Mouse (Mus musculus) cortical plate, adult 2 months (tissue): ENCODE results near the gene Atad3a. TPM values are rescaled to one million over a fixed set of nuclear protein-coding genes. Genes with fewer than 3 reads are reported as not detected.
A peak's percentile ranks its signal among the peaks of the same experiment; 100 is the strongest.

Experiments used
- H3K27ac ChIP-seq: fragments of 200-500 bp; 2 replicates; pipeline ENCODE4 v1.5.1; 2012; ENCODE audit warnings: low read length, control low read depth, inconsistent platforms; ENCODE audit not compliant: insufficient read depth
- H3K4me1 ChIP-seq: fragments of 200-500 bp; 2 replicates; pipeline ENCODE4 v1.6.1; 2011; ENCODE audit warnings: low read length; ENCODE audit not compliant: control insufficient read depth, insufficient read depth
- H3K4me3 ChIP-seq: fragments of 200-500 bp; 2 replicates; pipeline ENCODE4 v1.5.1; 2011; ENCODE audit warnings: mild to moderate bottlenecking, low read length, control low read depth; ENCODE audit not compliant: insufficient read depth
- CTCF ChIP-seq: fragments of 200-500 bp; IDR thresholded peaks from 2 replicates; pipeline ENCODE4 v1.5.1; 2011; ENCODE audit warnings: mild to moderate bottlenecking, control low read depth, low read length; ENCODE audit not compliant: insufficient read depth; ENCODE audit errors: extremely low read depth
- POLR2A ChIP-seq: fragments of 200-500 bp; IDR thresholded peaks from 2 replicates; pipeline ENCODE4 v1.6.1; 2011; ENCODE audit warnings: mild to moderate bottlenecking, low read length, control low read depth; ENCODE audit not compliant: insufficient read depth; ENCODE audit errors: extremely low read depth
- polyA plus RNA-seq: library from polyadenylated mRNA; depleted of rRNA; stranded (reverse); fragments of >200 nt; gene quantifications from 2 replicates; pipeline ENCODE4 v1.2.3, GENCODE M21; 2012; rRNA removed

Atad3a gene
- polyA plus RNA-seq, 1 experiment: 84.4 TPM

DNA sequence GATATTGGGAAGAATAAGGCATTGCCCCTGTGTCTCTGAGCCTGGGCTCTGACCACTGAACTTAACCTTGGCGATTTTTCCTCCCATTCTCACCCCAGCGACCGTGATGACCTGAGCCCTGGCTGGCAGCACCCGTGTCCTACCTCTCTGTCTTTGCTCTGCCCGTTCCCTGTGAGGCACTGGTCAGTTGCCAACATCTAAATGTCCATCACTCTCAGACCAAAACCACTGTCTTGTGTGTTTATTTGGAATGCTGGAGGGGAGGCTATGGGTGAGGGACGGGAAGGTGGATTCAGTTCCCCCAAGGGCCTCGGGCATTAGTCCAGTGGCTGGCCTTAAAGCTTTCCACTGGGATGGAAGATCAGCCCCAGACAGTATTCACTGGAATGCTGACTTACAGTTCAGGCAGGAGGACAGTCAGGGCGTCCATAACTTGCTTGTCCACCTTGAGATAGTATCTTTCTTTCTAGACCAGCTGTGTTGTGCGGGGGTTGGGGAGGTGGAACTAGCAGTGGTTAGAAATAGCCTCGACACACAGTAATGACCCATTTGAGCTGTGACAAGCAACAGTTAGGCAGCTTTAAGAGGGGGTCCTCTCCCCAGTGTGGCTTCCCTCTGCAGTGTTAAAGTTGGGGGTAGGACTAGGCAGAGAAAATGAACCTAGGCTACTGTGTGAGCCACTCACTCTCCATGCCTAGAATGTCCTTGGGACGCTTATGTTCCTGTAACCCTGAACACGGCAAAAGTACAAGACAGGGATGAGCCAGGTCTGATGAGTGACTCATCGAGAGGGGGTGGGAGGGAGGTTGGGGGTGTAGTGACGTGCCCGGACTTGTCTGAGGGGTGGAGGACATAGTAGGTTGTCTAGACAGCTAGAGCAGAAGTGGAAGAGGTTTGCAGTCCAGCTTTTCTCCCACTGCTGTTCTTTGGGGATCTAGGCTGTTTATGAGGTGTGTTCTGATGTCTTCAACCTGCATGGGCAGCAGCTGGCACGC is 64.3 kb downstream of the Atad3a start:
- peaks cover 4% of the 10 kb centered on the region; the same call in 1 of the 2 replicates for H3K4me1 ChIP-seq

GRCm38 (mm10) chr4:155695531-155696062 is 65.3 kb downstream of the Atad3a start:
- Histone ChIP-seq H3K27ac (peak overlapping the region; percentile 93; the same call in 1 of the 2 replicates), H3K4me1 (peaks cover 4% of the 10 kb centered on the region; the same call in 1 of the 2 replicates), H3K4me3 (peak overlapping the region; percentile 87)
- TF ChIP-seq CTCF: no peak
- TF ChIP-seq POLR2A: no peak

More for the DNA sequence above, 64.3 kb downstream of the Atad3a start:
- Histone ChIP-seq H3K4me3 (peak overlapping the region; percentile 87), H3K27ac (no peak overlapping the region)
- no peak for TF ChIP-seq POLR2A
- TF ChIP-seq CTCF: no peak

DNA sequence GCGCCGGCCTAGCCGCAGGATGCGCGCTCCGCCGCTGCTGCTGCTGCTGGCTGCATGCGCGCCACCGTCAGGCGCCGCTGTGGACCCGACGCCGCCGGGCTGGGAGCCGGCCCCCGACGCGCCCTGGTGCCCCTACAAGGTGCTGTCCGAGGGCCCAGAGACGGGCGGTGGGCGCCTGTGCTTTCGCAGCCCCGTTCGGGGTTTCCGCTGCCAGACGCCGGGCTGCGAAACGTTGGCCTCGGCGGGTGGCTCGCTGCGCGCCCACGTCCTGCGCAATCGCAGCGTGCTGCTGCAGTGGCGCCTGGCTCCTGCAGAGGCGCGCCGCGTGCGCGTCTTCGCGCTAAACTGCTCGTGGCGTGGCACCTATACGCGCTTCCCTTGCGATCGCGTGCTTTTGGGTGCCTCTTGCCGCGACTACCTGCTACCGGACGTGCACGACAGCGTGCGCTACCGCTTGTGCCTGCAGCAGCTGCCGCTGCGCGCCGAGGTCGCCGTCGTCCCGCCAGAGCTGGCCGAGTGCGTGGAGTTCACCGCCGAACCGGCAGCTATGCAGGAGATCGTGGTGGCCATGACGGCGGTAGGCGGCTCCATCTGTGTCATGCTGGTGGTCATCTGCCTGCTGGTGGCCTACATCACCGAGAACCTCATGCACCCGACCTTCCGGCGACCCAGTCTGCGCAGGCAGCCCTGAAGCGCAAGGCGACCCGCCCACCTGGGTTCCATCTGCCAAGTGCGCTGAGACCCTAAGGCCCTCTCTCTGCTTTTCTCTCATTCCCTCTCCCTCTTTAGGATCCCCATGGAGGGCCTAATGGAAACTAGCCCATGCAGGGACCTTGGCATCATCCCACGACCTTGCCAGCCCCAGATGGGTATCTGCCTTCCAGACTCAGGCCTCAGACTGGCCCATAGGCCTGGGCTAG is 66.2 kb downstream of the Atad3a start:
- Histone ChIP-seq H3K4me3 (peak overlapping the region; percentile 87), H3K27ac (peak overlapping the region; percentile 98), H3K4me1 (peaks cover 4% of the 10 kb centered on the region; the same call in 1 of the 2 replicates)
- TF ChIP-seq CTCF (peak; percentile 18; the same call in 1 of the 2 replicates), POLR2A (peak; percentile 71)

DNA sequence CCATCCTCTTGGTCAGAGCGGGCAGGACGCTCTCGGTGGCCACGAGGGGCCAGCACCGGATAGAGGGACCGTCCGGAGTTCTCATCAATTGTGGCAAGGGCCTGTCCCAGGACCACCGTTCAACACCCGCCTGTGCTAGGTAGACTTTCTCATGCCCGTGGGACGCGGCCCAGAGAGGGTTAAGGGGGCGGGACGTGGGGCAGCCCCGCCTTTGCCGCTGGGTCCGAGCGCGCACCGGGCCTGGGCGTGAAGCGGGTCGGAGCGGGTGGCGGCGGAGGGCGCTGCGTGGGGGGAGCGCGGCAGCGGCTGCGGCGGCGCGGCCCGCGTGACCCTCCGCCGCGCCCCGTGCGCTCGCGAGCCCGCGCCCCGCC is 66.8 kb downstream of the Atad3a start, which contains the start of gene Fndc10:
Gene Fndc10, plus strand, starts transcription at position 232 of the 371 bp plus-strand sequence.
- Histone ChIP-seq H3K4me1 (peaks cover 4% of the 10 kb centered on the region; the same call in 1 of the 2 replicates), H3K27ac (peak within 1 kb of the TSS; percentile 98)
- no peak for TF ChIP-seq POLR2A
- no peak for TF ChIP-seq CTCF

DNA sequence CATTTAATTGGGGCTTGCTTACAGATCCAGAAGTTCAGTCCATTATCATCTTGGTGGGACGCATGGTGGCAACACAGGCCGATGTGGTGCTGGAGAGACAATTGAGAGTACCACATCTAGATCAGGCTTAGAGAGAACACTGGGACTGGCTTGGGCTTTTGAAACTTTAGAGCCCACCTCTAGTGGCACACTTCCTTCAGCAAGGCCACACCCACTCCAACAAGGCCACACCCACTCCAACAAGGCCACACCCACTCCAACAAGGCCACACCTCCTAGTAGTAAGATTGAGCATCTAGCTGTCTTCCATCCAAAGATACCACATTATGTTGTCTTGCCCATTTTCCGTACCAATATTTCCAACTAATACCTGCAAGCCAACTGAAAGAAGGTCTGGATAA is 68.5 kb downstream of the Atad3a start:
- H3K4me3 ChIP-seq: no peak overlapping the region
- peaks cover 4% of the 10 kb centered on the region; the same call in 1 of the 2 replicates for H3K4me1 ChIP-seq
- H3K27ac ChIP-seq: no peak overlapping the region
- no peak for TF ChIP-seq POLR2A
- no peak for TF ChIP-seq CTCF

More for the DNA sequence above, 66.8 kb downstream of the Atad3a start, which contains the start of gene Fndc10:
- peak within 1 kb of the TSS; percentile 87 for H3K4me3 ChIP-seq

Other genes with a start within 250 kb of the Atad3a start
- 66.9 and 70.1 TPM in 2 replicates for gene Nadk, start 198.7 kb downstream of the Atad3a start, polyA plus RNA-seq
- 16.8 and 18.1 TPM in 2 replicates for gene Slc35e2, start 159.7 kb downstream of the Atad3a start, polyA plus RNA-seq
- 48.0 and 48.2 TPM in 2 replicates for gene Cdk11b, start 136.2 kb downstream of the Atad3a start, polyA plus RNA-seq
- gene Gm10563, start 115.7 kb downstream of the Atad3a start, polyA plus RNA-seq: not detected in 2 replicates
- 5.9 and 6.0 TPM in 2 replicates for gene Mmp23, start 107.7 kb downstream of the Atad3a start, polyA plus RNA-seq
- 153 and 169 TPM in 2 replicates for gene Mib2, start 91.9 kb downstream of the Atad3a start, polyA plus RNA-seq
- gene Fndc10, start 66.8 kb downstream of the Atad3a start, polyA plus RNA-seq: 42.8 and 45.8 TPM in 2 replicates
- gene Ssu72, start 56.3 kb downstream of the Atad3a start, polyA plus RNA-seq: 131 and 138 TPM in 2 replicates
- gene Tmem240, start 26.3 kb downstream of the Atad3a start, polyA plus RNA-seq: 68.5 and 70.6 TPM in 2 replicates
- gene Vwa1, start 13.6 kb upstream of the Atad3a start, polyA plus RNA-seq: 29.8 and 32.1 TPM in 2 replicates
- 39.2 and 50.5 TPM in 2 replicates for gene Tmem88b, start 24.8 kb upstream of the Atad3a start, polyA plus RNA-seq
- not detected in 2 replicates for gene Ankrd65, start 29.3 kb upstream of the Atad3a start, polyA plus RNA-seq
- 105 and 110 TPM in 2 replicates for gene Mrpl20, start 41.8 kb upstream of the Atad3a start, polyA plus RNA-seq
- 112 and 121 TPM in 2 replicates for gene Ccnl2, start 51.4 kb upstream of the Atad3a start, polyA plus RNA-seq
- 128 and 131 TPM in 2 replicates for gene Aurkaip1, start 70.2 kb upstream of the Atad3a start, polyA plus RNA-seq
- 14.9 and 15.7 TPM in 2 replicates for gene Mxra8, start 78.6 kb upstream of the Atad3a start, polyA plus RNA-seq
- gene Dvl1, start 86.3 kb upstream of the Atad3a start, polyA plus RNA-seq: 133 and 145 TPM in 2 replicates
- 0.17 and 0.23 TPM in 2 replicates for gene Tas1r3, start 102.3 kb upstream of the Atad3a start, polyA plus RNA-seq
- 19.7 and 21.9 TPM in 2 replicates for gene Cptp, start 108.3 kb upstream of the Atad3a start, polyA plus RNA-seq
- gene Ints11, start 108.5 kb upstream of the Atad3a start, polyA plus RNA-seq: 39.4 and 42.5 TPM in 2 replicates
- 90.6 and 94.2 TPM in 2 replicates for gene Pusl1, start 130.7 kb upstream of the Atad3a start, polyA plus RNA-seq
- 136 and 142 TPM in 2 replicates for gene Acap3, start 130.7 kb upstream of the Atad3a start, polyA plus RNA-seq
- gene Ube2j2, start 182.7 kb upstream of the Atad3a start, polyA plus RNA-seq: 72.6 and 75.2 TPM in 2 replicates
- gene C1qtnf12, start 201.2 kb upstream of the Atad3a start, polyA plus RNA-seq: 19.3 and 22.2 TPM in 2 replicates
- gene B3galt6, start 231.6 kb upstream of the Atad3a start, polyA plus RNA-seq: 8.9 and 11.0 TPM in 2 replicates
- gene Sdf4, start 231.8 kb upstream of the Atad3a start, polyA plus RNA-seq: 122 and 126 TPM in 2 replicates